Mouse (Mus musculus): Measurements from ENCODE around the gene Dna2. TPM values are rescaled to one million over a fixed set of nuclear protein-coding genes. Genes with fewer than 3 reads are reported as not detected.

Dna2 gene
- total RNA-seq, 4 experiments from 2014 or later: 0.58 to 1.4 (median 1.0) TPM

GRCm38 (mm10) chr10:62984072-62984471, 37.2 kb downstream of the Dna2 start:
- no peak for DNase-seq

GRCm38 (mm10) chr10:62984495-62984894, 37.7 kb downstream of the Dna2 start:
- no peak for DNase-seq

DNA sequence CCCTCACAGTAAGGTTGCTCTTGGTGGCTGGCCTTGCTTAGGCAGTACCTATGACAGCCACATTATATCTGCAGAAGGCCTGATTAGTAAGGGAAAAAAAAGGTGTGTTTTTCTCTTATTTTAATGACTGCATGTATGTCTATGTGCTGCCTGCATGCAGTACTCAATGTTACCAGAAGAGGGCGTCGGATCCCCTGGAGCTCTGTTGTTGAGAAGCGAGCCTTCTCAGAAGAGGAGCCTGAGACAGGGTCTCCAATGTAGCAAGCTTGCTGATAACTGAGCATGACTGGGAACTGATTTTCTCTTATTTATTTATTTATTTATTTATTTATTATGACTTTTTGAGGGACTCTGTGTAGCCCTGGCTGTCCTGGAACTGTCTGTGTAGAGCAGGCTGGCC, 40.5 kb downstream of the Dna2 start:
- DNase-seq: no peak

- DNase-seq: no peak
Observed at GRCm38 (mm10) chr10:62990636-62991035, 43.8 kb downstream of the Dna2 start.

- DNase-seq: no peak
Observed at GRCm38 (mm10) chr10:62993991-62994390, 47.2 kb downstream of the Dna2 start.

- no peak for DNase-seq
Observed at GRCm38 (mm10) chr10:63000584-63000983, 53.8 kb downstream of the Dna2 start.

- no peak for DNase-seq
Observed at GRCm38 (mm10) chr10:63003252-63003651, 56.4 kb downstream of the Dna2 start.

- no peak for DNase-seq
Observed at GRCm38 (mm10) chr10:63004556-63004955, 57.7 kb downstream of the Dna2 start.

DNA sequence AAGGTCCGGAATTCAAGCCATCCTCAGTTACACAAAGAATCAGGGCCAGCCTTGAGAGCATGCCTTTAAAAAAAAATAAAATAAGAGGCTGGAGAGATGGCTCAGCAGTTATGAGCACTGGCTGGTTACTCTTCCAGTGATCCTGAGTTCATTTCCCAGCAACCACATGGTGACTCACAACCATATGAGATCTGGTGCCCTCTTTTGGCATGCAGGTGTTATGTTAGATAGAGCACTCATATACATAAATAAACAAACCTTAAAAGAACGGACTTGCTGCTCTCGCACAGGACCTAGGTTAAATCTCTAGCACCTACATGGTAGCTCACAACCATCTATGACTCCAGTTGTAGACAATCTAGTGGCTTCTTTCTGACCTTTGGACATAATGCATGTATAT, 61.4 kb downstream of the Dna2 start:
- DNase-seq: no peak

GRCm38 (mm10) chr10:63010268-63010667, 63.4 kb downstream of the Dna2 start:
- no peak for DNase-seq

- no peak for DNase-seq
Observed at GRCm38 (mm10) chr10:63011556-63011955, 64.7 kb downstream of the Dna2 start.

DNA sequence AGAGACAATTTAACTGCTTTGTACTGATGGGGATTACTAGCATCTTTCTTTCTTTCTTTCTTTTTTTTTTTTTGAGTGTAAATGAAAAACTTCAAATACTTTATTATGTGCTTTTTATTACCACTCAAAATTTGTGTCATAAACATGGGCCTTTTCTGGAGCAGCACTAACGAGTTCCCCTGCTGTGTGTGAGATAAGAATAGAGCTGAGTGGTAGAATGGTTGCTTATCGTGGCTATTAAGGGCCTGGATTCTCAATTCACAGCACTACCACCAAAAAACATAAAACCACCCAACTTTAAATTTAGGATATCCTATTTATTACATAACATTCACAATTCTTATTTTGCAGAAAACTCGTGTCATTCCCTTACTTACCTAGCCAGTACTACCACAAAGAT, 66.7 kb downstream of the Dna2 start:
- no peak for DNase-seq

DNA sequence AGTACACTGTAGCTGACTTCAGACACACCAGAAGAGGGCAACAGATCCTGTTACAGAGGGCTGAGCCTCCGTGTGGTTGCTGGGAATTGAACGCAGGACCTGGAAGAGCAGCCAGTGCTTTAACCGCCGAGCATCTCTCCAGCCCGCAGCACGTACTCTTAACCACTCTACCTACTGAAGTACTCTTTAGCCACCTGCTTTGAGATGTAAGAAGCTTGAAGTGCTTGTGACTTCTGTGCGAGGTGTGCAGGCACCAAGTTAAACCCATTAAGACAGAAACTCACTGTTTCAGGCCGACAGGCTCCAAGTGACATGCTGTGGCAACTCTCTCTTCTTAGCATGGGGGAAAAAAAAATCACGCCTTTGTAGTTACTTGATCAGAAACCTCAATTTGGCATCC, 67.3 kb downstream of the Dna2 start:
- DNase-seq: no peak

DNA sequence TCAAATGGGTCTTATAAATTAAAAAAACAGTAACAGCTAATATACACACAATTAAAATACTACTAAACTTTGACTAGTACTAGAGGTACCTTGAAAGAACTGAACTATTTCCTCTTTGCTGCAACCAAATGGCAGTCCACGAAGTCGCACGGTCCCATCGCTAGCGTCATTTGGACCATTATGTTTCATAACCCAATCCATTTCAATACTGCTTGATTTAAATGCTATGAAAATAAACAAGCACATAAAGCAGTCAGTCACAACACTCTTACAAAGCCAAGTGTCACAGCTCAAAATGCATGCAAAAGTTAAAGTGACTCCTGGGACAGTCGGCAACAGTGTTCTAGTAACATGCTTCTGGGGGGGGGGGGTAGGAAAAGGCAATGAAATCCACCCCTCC, 72.5 kb downstream of the Dna2 start:
- DNase-seq: no peak

GRCm38 (mm10) chr10:63021702-63022101, 74.9 kb downstream of the Dna2 start:
- no peak for DNase-seq

DNA sequence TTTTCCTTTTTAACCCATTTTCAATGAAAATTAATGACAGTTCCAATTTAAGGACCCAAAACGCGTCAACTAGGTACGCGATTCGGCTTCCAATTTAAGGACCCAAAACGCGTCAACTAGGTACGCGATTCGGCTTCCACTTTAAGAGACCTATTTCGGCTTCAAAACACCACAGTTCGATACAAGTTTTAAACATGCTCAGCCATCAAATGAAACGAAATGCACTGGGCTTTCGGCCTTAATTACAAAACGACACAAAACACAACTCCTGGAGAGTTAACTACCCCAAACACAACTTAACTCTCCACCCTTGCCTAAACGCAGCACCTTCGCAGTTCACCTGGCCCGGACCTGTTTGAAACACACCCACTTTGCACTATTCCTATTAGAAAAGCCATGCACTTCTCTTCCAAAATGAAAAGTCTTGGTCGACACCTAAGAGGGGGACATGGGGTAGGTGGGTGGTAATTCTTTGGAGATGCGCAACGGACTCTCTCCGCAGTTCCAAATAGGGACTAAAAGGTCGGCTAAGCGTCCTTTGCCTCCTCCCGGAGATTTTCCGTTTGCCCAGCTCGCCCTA, 75.8 kb downstream of the Dna2 start:
- DNase-seq: no peak

- peak; percentile 60 for DNase-seq
Observed at GRCm38 (mm10) chr10:63023121-63023748, 76.4 kb downstream of the Dna2 start.

Other genes with a start within 250 kb of the Dna2 start
- gene Stox1, start 220.9 kb upstream of the Dna2 start, total RNA-seq (2022): 1 to 10 TPM in 2 of 4 experiments, under 1 TPM in 2; 0.66 to 1.2 (median 0.99) TPM
- 10 to 100 TPM; 47.1 to 78.2 (median 61.6) TPM for gene Ccar1, start 154.7 kb upstream of the Dna2 start, total RNA-seq (2022)
- 1 to 10 TPM; 3.5 to 6.6 (median 5.2) TPM for gene Tet1, start 38.0 kb upstream of the Dna2 start, total RNA-seq (2022)
- 10 to 100 TPM; 40.4 to 49.6 (median 42.9) TPM for gene Slc25a16, start 26.4 kb upstream of the Dna2 start, total RNA-seq (2022)
- 10 to 100 TPM; 17.3 to 39.9 (median 27.8) TPM for gene Rufy2, start 33.2 kb downstream of the Dna2 start, total RNA-seq (2022)
- 10 to 100 TPM; 33.2 to 80.1 (median 50.9) TPM for gene Hnrnph3, start 77.2 kb downstream of the Dna2 start, total RNA-seq (2022)
- 1 to 10 TPM; 4.4 to 6.3 (median 5.1) TPM for gene Pbld2, start 77.3 kb downstream of the Dna2 start, total RNA-seq (2022)
- gene Pbld1, start 113.1 kb downstream of the Dna2 start, total RNA-seq (2022): 1 to 10 TPM in 3 of 4 experiments, under 1 TPM in 1; 0.78 to 3.3 (median 1.6) TPM
- not detected for gene Atoh7, start 152.6 kb downstream of the Dna2 start, total RNA-seq (2022)